23 mouse cellular contexts compared by ENCODE assay signal in the genomic region with DNA sequence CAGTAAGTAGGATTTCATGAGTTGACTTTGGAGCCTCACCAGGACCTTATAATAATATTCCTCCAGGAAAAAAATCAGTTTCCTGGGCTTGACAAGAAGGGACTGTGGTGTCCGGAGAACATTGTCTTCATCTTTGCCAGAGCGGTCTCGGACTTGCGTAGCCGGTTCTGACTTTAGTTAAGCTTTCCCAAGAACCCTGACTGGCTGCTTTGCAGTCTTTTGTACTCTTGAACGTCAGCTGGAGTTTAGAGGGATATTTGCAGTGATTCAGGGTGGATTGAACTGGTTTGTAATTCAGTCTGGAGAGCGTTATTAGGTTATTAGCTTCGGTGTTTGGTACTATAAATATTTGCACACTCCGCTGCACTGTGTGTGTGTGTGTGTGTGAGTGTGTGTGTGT. TPM values are rescaled to one million over a fixed set of nuclear protein-coding genes. Genes with fewer than 3 reads are reported as not detected.
A peak's percentile ranks its signal among the peaks of the same experiment; 100 is the strongest.
DNase-seq lines count a peak whose midpoint lies in the region; ATAC-seq lines count a peak whose summit lies in the region.
"Had no signal": no experiment of that assay in that cellular context is flagged by ENCODE, and none has a peak within 500 bp of the region (broad histone marks: within the 10 kb centered on the region; RNA-seq: fewer than 3 reads in every experiment).

No protein-coding gene starts in this region.

- H3K4me3 ChIP-seq in stomach, embryonic 14.5 days (ENCODE audit: low read depth, low read length), result no peak overlapping the region
- H3K4me3 ChIP-seq in hindbrain, embryonic 11.5 days (ENCODE audit: low read depth, low read length), result no peak overlapping the region
- H3K4me3 ChIP-seq: embryonic facial prominence, embryonic 13.5 days; forebrain, embryonic 13.5 days; heart, embryonic 12.5 days; hindbrain, embryonic 12.5 days had no signal

- H3K9ac ChIP-seq in stomach, embryonic 14.5 days (replicated peaks; ENCODE audit: low read depth, low read length), result no peak overlapping the region
- H3K9ac ChIP-seq in hindbrain, embryonic 11.5 days (ENCODE audit: low read depth, low read length), result no peak overlapping the region
- H3K9ac ChIP-seq: embryonic facial prominence, embryonic 13.5 days; forebrain, embryonic 13.5 days; forebrain, postnatal 0 days; heart, embryonic 12.5 days; hindbrain, embryonic 12.5 days had no signal

- peak; percentile 72 for DNase-seq in heart, adult 11 months
- no peak for DNase-seq in heart, postnatal 4 days
- peak; percentile 33 for DNase-seq in kidney, postnatal 14 days
- no peak for DNase-seq in kidney, adult 11 months
- peak; percentile 6 for DNase-seq in R1 (ENCODE audit: low read depth, low spot score)
- DNase-seq in hindbrain, embryonic 11.5 days (ENCODE audit: low spot score), result no peak
- DNase-seq: adrenal gland, adult 8-10 months; adrenal gland, postnatal 36 days; cerebellum, adult 11 months; cerebellum, adult 8-10 months; cerebellum, postnatal 14 days; embryo, embryonic 11 days; forebrain, postnatal 0 days; gastrocnemius, postnatal 14 days had no signal

- H3K4me1 ChIP-seq in stomach, embryonic 14.5 days (ENCODE audit: control insufficient read depth, insufficient read depth, low read length), result 0 out of 2 replicates have a peak, but pooled peaks cover 6% of the 10 kb centered on the region
- no peaks in the 10 kb centered on the region for H3K4me1 ChIP-seq in hindbrain, embryonic 11.5 days (replicated peaks; ENCODE audit: control insufficient read depth, insufficient read depth, low read length)
- H3K4me1 ChIP-seq: embryonic facial prominence, embryonic 13.5 days; forebrain, embryonic 13.5 days; hindbrain, embryonic 12.5 days had no signal

- no peak overlapping the region for H3K27ac ChIP-seq in stomach, embryonic 14.5 days (ENCODE audit: low read length)
- H3K27ac ChIP-seq in hindbrain, embryonic 11.5 days (ENCODE audit: low read depth, low read length), result no peak overlapping the region
- H3K27ac ChIP-seq: embryonic facial prominence, embryonic 13.5 days; forebrain, embryonic 13.5 days; hindbrain, embryonic 12.5 days had no signal

- H3K27me3 ChIP-seq in stomach, embryonic 14.5 days (ENCODE audit: control insufficient read depth, insufficient read depth, low read length), result no peaks in the 10 kb centered on the region
- H3K27me3 ChIP-seq in hindbrain, embryonic 11.5 days (ENCODE audit: control insufficient read depth, insufficient read depth, low read length), result no peaks in the 10 kb centered on the region
- H3K27me3 ChIP-seq: embryonic facial prominence, embryonic 13.5 days; forebrain, embryonic 13.5 days; heart, embryonic 12.5 days; hindbrain, embryonic 12.5 days; Patski had no signal

- no peaks in the 10 kb centered on the region for H3K36me3 ChIP-seq in stomach, embryonic 14.5 days (ENCODE audit: control insufficient read depth, insufficient read depth, low read length)
- H3K36me3 ChIP-seq in hindbrain, embryonic 11.5 days (ENCODE audit: control insufficient read depth, insufficient read depth, low read length), result no peaks in the 10 kb centered on the region
- H3K36me3 ChIP-seq: embryonic facial prominence, embryonic 13.5 days; heart, embryonic 12.5 days; hindbrain, embryonic 12.5 days had no signal

- WGBS in stomach, embryonic 14.5 days, result 60% methylated on average over 9 of the region's 9 CpGs
- 87% methylated on average over 9 of the region's 9 CpGs for WGBS in hindbrain, embryonic 11.5 days

- ATAC-seq in stomach, embryonic 14.5 days (ENCODE audit: insufficient number of reproducible peaks, insufficient read depth, low FRiP score, low read depth), result 0 out of 2 replicates have a peak, but pooled peaks have one; percentile 46
- ATAC-seq in hindbrain, embryonic 11.5 days (ENCODE audit: low FRiP score), result no peak
- ATAC-seq: forebrain, embryonic 13.5 days; forebrain, postnatal 0 days; hindbrain, embryonic 16.5 days; Patski had no signal

- no peaks in the 10 kb centered on the region for H3K9me3 ChIP-seq in stomach, embryonic 14.5 days (ENCODE audit: control insufficient read depth, low read depth, low read length)
- H3K9me3 ChIP-seq in hindbrain, embryonic 11.5 days (ENCODE audit: control insufficient read depth, low read length), result no peaks in the 10 kb centered on the region
- H3K9me3 ChIP-seq: embryonic facial prominence, embryonic 13.5 days; forebrain, embryonic 13.5 days; heart, embryonic 12.5 days; hindbrain, embryonic 12.5 days had no signal

- no peak overlapping the region for H3K4me2 ChIP-seq in stomach, embryonic 14.5 days (replicated peaks; ENCODE audit: low read depth, low read length)
- H3K4me2 ChIP-seq in hindbrain, embryonic 11.5 days (replicated peaks; ENCODE audit: low read depth, low read length), result no peak overlapping the region
- H3K4me2 ChIP-seq: embryonic facial prominence, embryonic 13.5 days; forebrain, embryonic 13.5 days; heart, embryonic 12.5 days; hindbrain, embryonic 12.5 days had no signal

RNA-seq across cellular contexts. Expression of gene Slc4a4, which starts 31.9 kb away (rescaled TPM):
- total RNA-seq in heart, postnatal 4 days (2021), result 10 to 100 TPM; 39.4 to 40.4 TPM
- polyA plus RNA-seq in stomach, embryonic 14.5 days (2014; fragmentation: Nextera tagmentation; extraction: Ambion mirVana), result 4.4 and 5.1 TPM in 2 replicates
- polyA plus RNA-seq in hindbrain, embryonic 11.5 days (2014; fragmentation: Nextera tagmentation; extraction: Ambion mirVana), result 1.6 and 2.6 TPM in 2 replicates
- total RNA-seq: common myeloid progenitor, adult 5-6 weeks; MEL had no signal

Comparison
In these comparisons a context has a peak if more than half of its experiments do, and no peak if none do; other contexts are left out.
1. DNase-seq: peak in heart, adult 11 months (single experiment), kidney, postnatal 14 days (single experiment) and R1 (single experiment); none in heart, postnatal 4 days (single experiment), kidney, adult 11 months (single experiment) and hindbrain, embryonic 11.5 days (single experiment).